Mouse (Mus musculus): ENCODE data around the gene Atp6v0a1.

GRCm38 (mm10) chr11:101069391-101070188 is 60.3 kb downstream of the Atp6v0a1 start, which contains the start of gene Naglu:
- TF ChIP-seq CTCF (IDR thresholded peaks at IDR 0.05; ENCODE audit: insufficient read depth, low read depth, low read length), result no peak
- peak; percentile 87 for TF ChIP-seq POLR2A (IDR thresholded peaks at IDR 0.05; ENCODE audit: insufficient read depth, low read depth, low read length)
